Mouse (Mus musculus) MEL (cell line): ENCODE results near the gene Spef2.

Source experiments
- CTCF ChIP-seq, 3 experiments: IDR thresholded peaks in 2 of 3; conservative IDR thresholded peaks in 1 of 3; 2 replicates each; pipeline ENCODE4 v1.5.1; 2011 to 2012; ENCODE audit warnings: low read length in 3 of 3, low read depth in 2 of 3, mild to moderate bottlenecking in 2 of 3, improper control_type of control experiment in 1 of 3, inconsistent platforms in 1 of 3, mixed read lengths in 1 of 3, moderate library complexity in 1 of 3; ENCODE audit not compliant: control insufficient read depth in 1 of 3, insufficient read depth in 1 of 3, poor library complexity in 1 of 3, severe bottlenecking in 1 of 3
- ETS1 ChIP-seq: IDR thresholded peaks from 2 replicates; pipeline ENCODE4 v1.6.1; 2012; ENCODE audit warnings: low read depth, mild to moderate bottlenecking, inconsistent platforms, low read length, improper control_type of control experiment, moderate library complexity
- POLR2A ChIP-seq, 2 experiments: IDR thresholded peaks; 2 replicates each; pipeline ENCODE4 v1.6.1; 2011 to 2012; ENCODE audit warnings: low read length in 2 of 2, mild to moderate bottlenecking in 2 of 2, control low read depth in 1 of 2, improper control_type of control experiment in 1 of 2, low read depth in 1 of 2, moderate library complexity in 1 of 2; ENCODE audit not compliant: control insufficient read depth in 1 of 2, insufficient read depth in 1 of 2, poor library complexity in 1 of 2
- ZKSCAN1 ChIP-seq: IDR thresholded peaks from 2 replicates; pipeline ENCODE4 v1.6.1; 2012; ENCODE audit warnings: low read depth, mild to moderate bottlenecking, inconsistent platforms, low read length, improper control_type of control experiment, moderate library complexity

- TF ChIP-seq CTCF (IDR thresholded peaks at IDR 0.05 in 2 of 3, conservative IDR thresholded peaks at IDR 0.05 in 1 of 3; ENCODE audit: control insufficient read depth in 1 of 3, insufficient read depth in 1 of 3, low read depth in 2 of 3, low read length in 3 of 3, poor library complexity in 1 of 3, severe bottlenecking in 1 of 3) (no peak), POLR2A (IDR thresholded peaks at IDR 0.05; ENCODE audit: control insufficient read depth in 1 of 2, insufficient read depth in 1 of 2, low read depth in 1 of 2, low read length in 2 of 2, poor library complexity in 1 of 2) (no peak), ZKSCAN1 (no peak), ETS1 (no peak)
These were observed 71.2 kb downstream of the Spef2 start for GRCm38 (mm10) chr15:9677343-9678036.
